Mouse (Mus musculus) lung, adult 2 months (tissue): ENCODE results near the gene Cadm1. TPM values are rescaled to one million over a fixed set of nuclear protein-coding genes. Genes with fewer than 3 reads are reported as not detected.

Experiments
- DNase-seq: peaks from one replicate; pipeline ENCODE4 v3.0.0; 2022
- H3K4me1 ChIP-seq: fragments of 200-500 bp; 2 replicates; pipeline ENCODE4 v1.6.1; 2011; ENCODE audit warnings: low read length; ENCODE audit not compliant: control insufficient read depth, insufficient read depth
- H3K4me3 ChIP-seq: fragments of 200-500 bp; replicated peaks from 2 replicates; pipeline ENCODE3; 2011; ENCODE audit warnings: low read depth, mild to moderate bottlenecking, control low read depth, low read length; ENCODE audit errors: extremely low read depth
- CTCF ChIP-seq: fragments of 200-500 bp; IDR thresholded peaks from 2 replicates; pipeline ENCODE4 v1.5.1; 2011; ENCODE audit warnings: mild to moderate bottlenecking, low read length, control low read depth; ENCODE audit not compliant: insufficient read depth
- POLR2A ChIP-seq: fragments of 200-500 bp; IDR thresholded peaks from 2 replicates; pipeline ENCODE4 v1.6.1; 2011; ENCODE audit warnings: low read depth, mild to moderate bottlenecking, control low read depth, low read length, borderline replicate concordance; ENCODE audit errors: extremely low read depth
- WGBS: fragments of 180-500 bp; shearing (Covaris S2); methylation state at CpG from one replicate; pipeline ENCODE4 v1.1.7; 2018; 5-methylcytosine and 5-hydroxymethylcytosine counted together
- polyA plus RNA-seq: library from polyadenylated mRNA; depleted of rRNA; stranded (reverse); fragments of >200 nt; gene quantifications from 2 replicates; pipeline ENCODE4 v1.2.3, GENCODE M21; 2012

The Cadm1 gene
- polyA plus RNA-seq, 1 experiment = 101 TPM

DNA sequence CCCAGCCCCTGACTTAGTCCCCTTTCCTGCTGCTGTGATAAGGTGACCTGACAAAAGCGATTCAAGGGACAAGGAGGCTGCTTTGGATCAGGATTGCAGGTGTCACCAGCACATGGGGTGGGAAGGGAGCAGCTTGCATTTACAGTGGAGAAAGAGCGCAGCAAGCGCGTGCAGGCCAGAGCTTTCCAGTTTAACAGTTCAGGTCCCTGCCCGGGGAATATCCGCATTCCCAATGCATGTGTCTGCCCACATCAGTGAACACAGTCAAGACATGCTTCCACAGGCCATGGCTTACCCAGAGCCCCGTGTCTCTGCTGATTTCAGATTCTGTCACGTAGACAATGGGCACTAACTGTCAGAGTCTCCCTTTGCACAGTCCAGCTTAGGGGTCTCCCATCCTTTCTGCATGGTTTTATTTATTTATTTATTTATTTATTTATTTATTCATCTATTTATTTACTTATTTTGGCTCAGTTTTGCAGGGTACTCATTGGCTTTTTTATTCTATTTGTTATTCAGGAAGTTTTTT, 89.6 kb downstream of the Cadm1 start:
- Histone ChIP-seq H3K4me3 (no peak overlapping the region), H3K4me1 (peaks cover 22% of the 10 kb centered on the region)
- TF ChIP-seq CTCF = no peak
- TF ChIP-seq POLR2A = no peak
- no peak for DNase-seq
- WGBS = 85% methylated on average over 8 of the region's 8 CpGs

DNA sequence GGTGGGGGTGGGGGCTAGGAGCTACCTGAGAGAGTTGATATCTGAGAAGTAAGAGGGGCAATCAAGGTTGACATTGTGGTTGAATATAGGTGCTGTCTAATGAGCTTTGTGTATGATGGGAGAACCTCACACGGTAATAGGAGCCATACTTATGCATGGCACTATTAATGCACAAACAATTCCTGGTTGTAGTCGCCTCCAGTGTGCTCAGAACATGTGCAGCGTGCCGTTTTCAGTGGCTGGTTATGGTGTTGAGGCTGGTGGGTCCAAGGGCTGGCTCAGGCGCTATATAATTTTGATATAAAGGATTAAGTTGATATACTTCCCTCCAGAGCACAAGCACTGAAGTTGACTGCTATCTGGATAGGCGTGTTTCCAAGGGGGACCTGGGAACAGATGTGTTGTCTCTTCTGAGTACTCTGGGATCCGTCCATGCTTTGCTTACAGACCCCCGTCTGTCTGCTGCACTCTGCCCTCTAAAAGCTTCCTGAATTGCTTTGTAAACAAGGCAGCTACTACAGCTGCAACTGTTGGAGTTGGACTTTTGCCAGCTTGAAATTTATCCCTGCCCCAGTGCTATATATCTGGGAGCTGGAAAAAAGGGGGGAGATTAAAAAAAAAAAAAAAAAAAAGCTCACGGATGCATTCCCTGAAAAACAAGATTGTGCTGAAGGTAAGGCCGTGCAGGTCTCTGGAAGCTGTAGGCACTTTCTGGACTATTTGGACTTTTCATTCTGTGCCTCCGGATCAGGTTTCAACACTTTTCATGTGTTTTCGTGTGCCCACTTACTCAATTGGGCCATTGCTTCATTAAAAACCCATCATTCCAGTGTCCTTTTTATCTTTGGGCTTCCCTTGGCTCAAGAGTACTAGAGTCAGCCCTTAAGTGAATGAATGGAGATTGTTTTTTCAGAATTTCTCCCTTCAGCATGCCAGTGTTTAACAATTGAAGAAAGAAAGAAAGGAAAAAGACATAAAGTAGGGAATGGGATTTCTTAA, 93.8 kb downstream of the Cadm1 start:
- TF ChIP-seq CTCF = no peak
- TF ChIP-seq POLR2A = no peak
- 42% methylated on average over 12 of the region's 12 CpGs for WGBS
- no peak for DNase-seq
- Histone ChIP-seq H3K4me1 (peaks cover 11% of the 10 kb centered on the region), H3K4me3 (no peak overlapping the region)

DNA sequence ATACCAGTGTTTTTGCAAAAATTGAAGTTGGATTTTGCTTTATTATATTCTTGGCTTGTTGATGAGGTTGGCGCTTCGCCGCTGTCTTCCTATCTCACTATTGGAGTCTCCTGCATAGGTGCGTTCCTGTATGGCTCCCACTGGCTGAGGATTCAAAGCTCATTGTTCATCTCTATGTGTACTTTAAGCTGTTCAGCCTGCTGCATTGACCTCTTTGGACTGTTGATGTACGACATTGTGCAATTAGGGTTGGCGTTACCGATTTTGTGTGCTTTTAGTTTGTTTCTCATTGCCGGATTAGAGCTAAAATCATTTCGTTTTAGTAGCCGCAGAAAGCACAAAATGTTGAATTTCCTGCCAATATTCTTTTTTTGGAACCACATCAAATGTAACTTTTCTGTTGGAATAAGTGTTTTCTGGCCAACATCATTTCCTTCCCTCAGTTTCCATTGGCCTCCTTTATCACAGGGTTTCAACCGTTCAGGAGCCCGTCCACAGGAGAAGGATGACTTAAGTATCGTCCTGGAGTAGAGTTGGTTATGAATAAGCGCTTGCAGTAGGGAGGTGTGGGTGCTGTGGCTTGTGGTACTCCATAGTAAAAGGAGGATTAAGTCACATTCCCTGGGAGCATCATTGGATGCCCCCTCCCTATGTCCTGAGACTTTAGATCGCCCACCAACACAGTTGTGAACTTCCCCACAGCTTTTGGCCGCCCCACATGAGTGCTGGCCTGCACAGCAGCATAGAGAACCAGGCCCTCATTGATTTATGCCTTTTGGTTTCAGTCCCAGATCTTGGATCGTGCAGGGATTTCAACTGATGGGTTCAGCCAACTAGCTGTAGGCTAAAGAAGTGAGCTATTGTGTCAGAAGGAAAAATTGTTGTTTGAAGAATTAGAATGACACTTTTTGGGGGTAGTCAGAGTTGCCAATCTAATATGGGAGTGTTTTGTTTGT, 94.9 kb downstream of the Cadm1 start:
- no peak for TF ChIP-seq CTCF
- no peak for TF ChIP-seq POLR2A
- Histone ChIP-seq H3K4me1 (peaks cover 11% of the 10 kb centered on the region), H3K4me3 (no peak overlapping the region)
- WGBS = 64% methylated on average over 17 of the region's 17 CpGs
- no peak for DNase-seq

DNA sequence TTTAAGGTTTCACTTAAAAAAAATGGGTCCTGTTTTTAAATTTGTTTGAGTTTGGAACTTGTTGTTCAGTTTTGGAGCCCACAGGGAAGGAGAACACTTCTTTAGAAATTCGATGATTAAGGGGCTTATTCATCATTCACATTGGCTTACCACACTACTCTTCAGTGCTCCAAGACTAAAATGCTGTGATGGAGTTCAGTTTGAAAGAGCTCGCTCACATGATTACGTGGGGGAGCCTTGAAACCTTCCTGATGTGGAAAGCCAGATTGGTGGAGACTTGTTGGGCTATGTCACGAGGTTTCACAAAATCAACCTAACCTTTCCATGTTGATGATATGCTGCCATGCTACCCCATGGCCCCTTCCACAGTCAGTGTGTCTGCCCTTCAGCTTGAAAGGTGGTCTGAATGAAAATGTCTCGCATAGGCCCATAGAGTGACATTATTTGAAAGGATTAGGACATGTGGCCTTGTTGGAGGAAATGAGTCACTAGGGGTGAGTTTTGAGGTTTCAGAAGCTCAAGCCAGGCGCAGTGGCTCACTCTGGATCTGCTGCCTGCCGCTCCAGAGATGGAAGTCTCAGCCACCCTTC, 95.7 kb downstream of the Cadm1 start:
- TF ChIP-seq CTCF (no peak), POLR2A (no peak)
- Histone ChIP-seq H3K4me3 (no peak overlapping the region), H3K4me1 (peaks cover 11% of the 10 kb centered on the region)
- WGBS = 73% methylated on average over 7 of the region's 7 CpGs
- DNase-seq = no peak

DNA sequence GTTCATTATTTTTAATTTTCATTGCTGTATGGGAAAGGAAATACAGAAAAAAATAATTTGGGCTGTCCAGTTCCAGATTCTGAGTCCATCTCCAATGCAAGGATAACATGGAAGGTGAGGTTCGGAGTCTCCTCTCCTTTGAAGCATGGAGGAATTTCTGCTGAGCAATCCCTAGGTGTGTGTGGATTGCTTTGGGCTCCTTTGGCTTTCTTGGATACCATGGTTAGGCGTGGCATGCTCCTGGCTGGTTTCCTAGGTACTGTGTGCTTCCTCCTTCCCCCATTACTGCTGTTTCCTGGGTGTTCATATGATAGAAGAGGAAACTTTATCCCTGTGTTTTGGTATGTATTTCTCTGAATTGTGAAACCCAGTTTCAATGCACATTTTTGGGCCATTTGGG, 98.0 kb downstream of the Cadm1 start:
- TF ChIP-seq CTCF = no peak
- no peak for TF ChIP-seq POLR2A
- 82% methylated on average over 2 of the region's 2 CpGs for WGBS
- no peak for DNase-seq
- H3K4me3 ChIP-seq = no peak overlapping the region
- H3K4me1 ChIP-seq = peaks cover 11% of the 10 kb centered on the region

DNA sequence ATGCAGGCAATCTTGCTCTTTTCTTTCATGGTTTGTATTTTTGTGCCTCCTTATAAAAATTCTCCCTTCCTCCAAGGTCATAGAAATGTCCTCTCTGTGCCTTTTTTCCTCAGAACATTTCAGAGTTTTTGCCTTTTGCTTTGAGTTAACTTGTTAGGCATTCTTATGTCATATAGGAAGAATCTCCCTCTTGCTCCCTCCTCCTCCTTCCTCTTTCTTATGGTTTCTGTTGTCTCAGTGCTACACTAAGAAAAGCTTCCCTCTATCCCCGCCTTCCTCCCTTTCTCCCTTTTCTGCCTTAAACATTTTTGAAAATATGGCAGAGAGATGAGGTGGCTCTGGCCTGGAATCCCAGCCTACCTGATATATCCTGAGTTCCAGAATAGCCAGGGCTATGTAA, 98.6 kb downstream of the Cadm1 start:
- DNase-seq = no peak
- TF ChIP-seq POLR2A (no peak), CTCF (no peak)
- Histone ChIP-seq H3K4me3 (no peak overlapping the region), H3K4me1 (peaks cover 8% of the 10 kb centered on the region)
- WGBS = 88% methylated on average over 1 of the region's 1 CpGs

DNA sequence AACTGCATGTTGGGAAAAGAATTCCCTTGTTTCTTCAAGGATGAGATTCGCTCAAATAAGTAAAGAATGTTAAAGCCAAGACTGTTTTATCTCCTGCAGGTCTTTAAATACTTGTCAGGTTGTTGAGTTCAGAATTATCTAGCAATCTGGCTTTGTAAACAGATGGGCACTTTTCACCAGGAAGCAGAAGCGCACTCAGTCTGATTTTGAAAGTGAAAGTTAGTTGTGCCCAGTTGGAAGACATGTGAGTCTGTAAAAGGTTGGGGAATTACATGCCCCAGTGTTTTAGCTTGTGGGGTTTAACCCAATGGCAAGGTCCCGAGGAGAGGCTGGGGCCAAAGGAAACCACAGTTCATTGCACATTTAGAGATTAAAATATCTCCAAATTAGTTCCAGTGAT, 104.7 kb downstream of the Cadm1 start:
- peak; percentile 12 for DNase-seq
- H3K4me3 ChIP-seq = no peak overlapping the region
- TF ChIP-seq CTCF = no peak
- no peak for TF ChIP-seq POLR2A
- WGBS = 42% methylated on average over 3 of the region's 3 CpGs
- H3K4me1 ChIP-seq = peaks cover 5% of the 10 kb centered on the region

DNA sequence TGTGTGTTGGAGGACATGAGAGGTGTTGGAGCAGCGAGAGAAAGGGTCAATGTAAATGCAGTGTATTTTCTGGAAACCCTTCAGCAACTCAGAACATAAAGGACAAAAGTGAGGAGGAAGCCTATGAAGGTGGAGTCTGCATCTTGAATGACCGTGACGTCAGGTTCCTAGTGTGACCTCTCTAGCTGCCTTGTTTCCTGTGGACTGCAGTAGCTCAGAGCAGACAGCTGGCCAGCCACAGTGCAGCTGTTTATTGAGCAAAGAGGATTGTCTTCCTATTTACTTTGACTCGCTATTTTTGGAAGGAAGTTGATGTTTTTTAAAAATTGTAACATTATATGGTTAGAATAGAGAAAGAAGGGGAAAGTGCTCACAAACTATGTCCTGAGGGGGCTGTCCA, 112.7 kb downstream of the Cadm1 start:
- Histone ChIP-seq H3K4me3 (no peak overlapping the region), H3K4me1 (peaks cover 13% of the 10 kb centered on the region)
- no peak for DNase-seq
- no peak for TF ChIP-seq POLR2A
- TF ChIP-seq CTCF = no peak
- WGBS = 28% methylated on average over 4 of the region's 4 CpGs

DNA sequence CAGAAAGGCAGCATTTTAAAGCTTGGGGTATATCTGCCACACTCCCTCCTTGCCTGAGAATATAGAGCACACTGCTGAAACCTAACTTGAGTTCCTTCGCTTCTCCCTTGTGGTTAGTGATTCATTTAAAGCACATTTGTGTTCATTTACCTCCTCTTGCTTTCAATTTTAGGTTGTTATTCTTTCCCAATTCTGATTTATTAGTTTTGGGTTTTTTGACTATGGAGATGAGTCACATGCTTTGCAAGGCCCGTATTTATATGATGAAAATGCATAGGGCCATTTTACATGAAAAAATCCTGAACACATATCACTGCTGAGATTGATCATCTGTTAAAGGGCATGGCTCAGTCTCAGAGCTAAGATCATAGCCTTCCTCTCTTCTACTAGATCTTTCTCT, 115.1 kb downstream of the Cadm1 start:
- TF ChIP-seq POLR2A = no peak
- TF ChIP-seq CTCF = no peak
- Histone ChIP-seq H3K4me3 (no peak overlapping the region), H3K4me1 (peaks cover 13% of the 10 kb centered on the region)
- 86% methylated on average over 2 of the region's 2 CpGs for WGBS
- no peak for DNase-seq
